Mouse (Mus musculus) hindbrain, embryonic 11.5 days (tissue): ENCODE measurements around the gene Smad5. TPM values are rescaled to one million over a fixed set of nuclear protein-coding genes. Genes with fewer than 3 reads are reported as not detected.
A peak's percentile ranks its signal among the peaks of the same experiment; 100 is the strongest.

Experiments
- ATAC-seq: fragments of 200-750 bp; cut with Nextera tagmentation; 2 replicates; pipeline ENCODE4 v1.8.0; 2017; ENCODE audit warnings: mild to moderate bottlenecking, moderate TSS enrichment, moderate library complexity; ENCODE audit not compliant: low FRiP score
- DNase-seq: peaks from one replicate; pipeline ENCODE4 v3.0.0-alpha.2; 2015; ENCODE audit warnings: low spot score
- H3K27ac ChIP-seq: fragments of 300-500 bp; sonication (generic); 2 replicates; pipeline ENCODE4 v1.5.1; 2014; ENCODE audit warnings: mild to moderate bottlenecking, low read depth, low read length
- H3K27me3 ChIP-seq: fragments of 300-500 bp; sonication (generic); 2 replicates; pipeline ENCODE4 v1.6.1; 2014; ENCODE audit warnings: mild to moderate bottlenecking, low read length, moderate library complexity, mixed read lengths; ENCODE audit not compliant: control insufficient read depth, insufficient read depth
- H3K36me3 ChIP-seq: fragments of 300-500 bp; sonication (generic); 2 replicates; pipeline ENCODE4 v1.6.1; 2014; ENCODE audit warnings: mild to moderate bottlenecking, low read length, moderate library complexity, mixed read lengths; ENCODE audit not compliant: control insufficient read depth, insufficient read depth
- H3K4me1 ChIP-seq: fragments of 300-500 bp; sonication (generic); replicated peaks from 2 replicates; pipeline ENCODE4 v1.6.1; 2014; ENCODE audit warnings: low read length, mixed read lengths; ENCODE audit not compliant: control insufficient read depth, insufficient read depth
- H3K4me2 ChIP-seq: fragments of 300-500 bp; sonication (generic); replicated peaks from 2 replicates; pipeline ENCODE4 v1.6.1; 2014; ENCODE audit warnings: mild to moderate bottlenecking, low read depth, low read length
- H3K4me3 ChIP-seq: fragments of 300-500 bp; sonication (generic); 2 replicates; pipeline ENCODE4 v1.5.1; 2014; ENCODE audit warnings: low read depth, low read length
- H3K9ac ChIP-seq: fragments of 300-500 bp; sonication (generic); 2 replicates; pipeline ENCODE4 v1.6.1; 2014; ENCODE audit warnings: low read depth, low read length
- H3K9me3 ChIP-seq: fragments of 300-500 bp; sonication (generic); 2 replicates; pipeline ENCODE4 v1.6.1; 2016; ENCODE audit warnings: low read length; ENCODE audit not compliant: control insufficient read depth
- WGBS: fragments of 180-500 bp; shearing (Covaris S2); extraction: QIAGEN DNeasy Blood & Tissue Kit; methylation state at CpG from one replicate; pipeline ENCODE4 v1.1.7; 2014; 5-methylcytosine and 5-hydroxymethylcytosine counted together
- polyA plus RNA-seq: library from polyadenylated mRNA; unstranded; fragments of >200 nt; fragmentation: Nextera tagmentation; extraction: Ambion mirVana; gene quantifications from 2 replicates; pipeline ENCODE4 v1.2.1, GENCODE M21; 2014

Smad5 gene
- polyA plus RNA-seq, 1 experiment from 2014 or later: 50.9 TPM

- 0 out of 2 replicates have a peak, but pooled peaks cover 2% of the 10 kb centered on the region for H3K4me1 ChIP-seq
- no peaks in the 10 kb centered on the region for H3K9me3 ChIP-seq
- no peak overlapping the region for H3K4me3 ChIP-seq
- H3K36me3 ChIP-seq: no peaks in the 10 kb centered on the region
- ATAC-seq (no peak), DNase-seq (no peak)
- H3K4me2 ChIP-seq: no peak overlapping the region
- no peaks in the 10 kb centered on the region for H3K27me3 ChIP-seq
- no peak overlapping the region for H3K9ac ChIP-seq
- WGBS: 86% methylated on average over 2 of the region's 2 CpGs
- no peak overlapping the region for H3K27ac ChIP-seq
Measured at GRCm38 (mm10) chr13:56697171-56697570, 5.6 kb upstream of the Smad5 start.

- no peak overlapping the region for H3K9ac ChIP-seq
- H3K36me3 ChIP-seq: no peaks in the 10 kb centered on the region
- H3K4me3 ChIP-seq: no peak overlapping the region
- H3K4me1 ChIP-seq: 0 out of 2 replicates have a peak, but pooled peaks cover 2% of the 10 kb centered on the region
- DNase-seq (peak; percentile 39), ATAC-seq (no peak)
- WGBS: 42% methylated on average over 9 of the region's 9 CpGs
- H3K27me3 ChIP-seq: no peaks in the 10 kb centered on the region
- H3K4me2 ChIP-seq: no peak overlapping the region
- H3K27ac ChIP-seq: no peak overlapping the region
- H3K9me3 ChIP-seq: no peaks in the 10 kb centered on the region
Measured at GRCm38 (mm10) chr13:56698391-56698790, 4.4 kb upstream of the Smad5 start.

- ATAC-seq: no peak
- Histone ChIP-seq H3K4me3 (no peak overlapping the region), H3K4me1 (peaks cover 2% of the 10 kb centered on the region; the same call in 1 of the 2 replicates), H3K27ac (no peak overlapping the region), H3K27me3 (no peaks in the 10 kb centered on the region), H3K9ac (no peak overlapping the region), H3K36me3 (no peaks in the 10 kb centered on the region), H3K4me2 (no peak overlapping the region), H3K9me3 (no peaks in the 10 kb centered on the region)
- 88% methylated on average over 2 of the region's 2 CpGs for WGBS
- no peak for DNase-seq
Measured at GRCm38 (mm10) chr13:56699370-56699769, 3.4 kb upstream of the Smad5 start.

- no peak for ATAC-seq
- Histone ChIP-seq H3K9ac (no peak overlapping the region), H3K4me2 (no peak overlapping the region), H3K27me3 (no peaks in the 10 kb centered on the region), H3K36me3 (no peaks in the 10 kb centered on the region), H3K9me3 (no peaks in the 10 kb centered on the region), H3K4me1 (peaks cover 2% of the 10 kb centered on the region; the same call in 1 of the 2 replicates), H3K4me3 (no peak overlapping the region), H3K27ac (no peak overlapping the region)
- WGBS: 78% methylated on average over 1 of the region's 1 CpGs
- no peak for DNase-seq
Measured at GRCm38 (mm10) chr13:56700981-56701380, 1.8 kb upstream of the Smad5 start.

GRCm38 (mm10) chr13:56701924-56702323 is 886 bp upstream of the Smad5 start:
- H3K36me3 ChIP-seq: no peaks in the 10 kb centered on the region
- no peak overlapping the region for H3K27ac ChIP-seq
- no peaks in the 10 kb centered on the region for H3K9me3 ChIP-seq
- 69% methylated on average over 10 of the region's 10 CpGs for WGBS
- H3K4me3 ChIP-seq: no peak overlapping the region
- H3K27me3 ChIP-seq: no peaks in the 10 kb centered on the region
- DNase-seq (no peak), ATAC-seq (no peak)
- peaks cover 2% of the 10 kb centered on the region; the same call in 1 of the 2 replicates for H3K4me1 ChIP-seq
- no peak overlapping the region for H3K9ac ChIP-seq
- H3K4me2 ChIP-seq: no peak overlapping the region

GRCm38 (mm10) chr13:56703222-56703870 is 536 bp downstream of the Smad5 start:
- Histone ChIP-seq H3K27me3 (no peaks in the 10 kb centered on the region), H3K4me3 (peak overlapping the region; percentile 54), H3K4me2 (peak overlapping the region; percentile 72), H3K9ac (peak overlapping the region; percentile 97), H3K4me1 (peaks cover 2% of the 10 kb centered on the region; the same call in 1 of the 2 replicates), H3K9me3 (no peaks in the 10 kb centered on the region), H3K36me3 (no peaks in the 10 kb centered on the region), H3K27ac (peak overlapping the region; percentile 98)
- peak; percentile 87 for DNase-seq
- under 1% methylated on average over 58 of the region's 80 CpGs for WGBS
- ATAC-seq: peak; percentile 83

- Histone ChIP-seq H3K9ac (peak overlapping the region; percentile 97), H3K27ac (peak overlapping the region; percentile 98), H3K4me3 (peak overlapping the region; percentile 54), H3K4me1 (no peaks in the 10 kb centered on the region; the same call in 1 of the 2 replicates), H3K27me3 (no peaks in the 10 kb centered on the region), H3K36me3 (no peaks in the 10 kb centered on the region), H3K4me2 (peak overlapping the region; percentile 72), H3K9me3 (no peaks in the 10 kb centered on the region)
- ATAC-seq: peak; percentile 15
- 2% methylated on average over 11 of the region's 11 CpGs for WGBS
- DNase-seq: peak; percentile 49
Measured at GRCm38 (mm10) chr13:56703871-56704321, 1.1 kb downstream of the Smad5 start.

GRCm38 (mm10) chr13:56704596-56704995 is 1.8 kb downstream of the Smad5 start:
- WGBS: 83% methylated on average over 2 of the region's 2 CpGs
- Histone ChIP-seq H3K27ac (no peak overlapping the region; the same call in 1 of the 2 replicates), H3K9me3 (no peaks in the 10 kb centered on the region), H3K9ac (peak overlapping the region; percentile 97), H3K27me3 (no peaks in the 10 kb centered on the region), H3K4me1 (no peaks in the 10 kb centered on the region; the same call in 1 of the 2 replicates), H3K4me2 (peak overlapping the region; percentile 72), H3K4me3 (peak overlapping the region; percentile 54), H3K36me3 (no peaks in the 10 kb centered on the region)
- ATAC-seq (no peak), DNase-seq (no peak)

GRCm38 (mm10) chr13:56707111-56707510 is 4.3 kb downstream of the Smad5 start:
- WGBS: 98% methylated on average over 4 of the region's 4 CpGs
- DNase-seq (no peak), ATAC-seq (no peak)
- Histone ChIP-seq H3K9me3 (no peaks in the 10 kb centered on the region), H3K9ac (no peak overlapping the region), H3K4me3 (no peak overlapping the region), H3K4me1 (no peaks in the 10 kb centered on the region; the same call in 1 of the 2 replicates), H3K27me3 (no peaks in the 10 kb centered on the region; the same call in 1 of the 2 replicates), H3K36me3 (peaks cover 1% of the 10 kb centered on the region; the same call in 1 of the 2 replicates), H3K4me2 (no peak overlapping the region), H3K27ac (no peak overlapping the region)
